Mouse (Mus musculus): ENCODE results near the gene Rpl34. TPM values are rescaled to one million over a fixed set of nuclear protein-coding genes. Genes with fewer than 3 reads are reported as not detected.

Gene Rpl34
- polyA plus RNA-seq, 1 experiment: 1,847 TPM

- H3K4me3 ChIP-seq: peak overlapping the region; percentile 76
- peaks cover 30% of the 10 kb centered on the region for H3K36me3 ChIP-seq (ENCODE audit: control insufficient read depth, insufficient read depth)
- no peak for TF ChIP-seq POLR2AphosphoS2 (IDR thresholded peaks at IDR 0.05; ENCODE audit: insufficient read length, low read depth)
- H3K79me2 ChIP-seq (ENCODE audit: control insufficient read depth, insufficient read depth): peaks cover 25% of the 10 kb centered on the region
- H3K27me3 ChIP-seq (ENCODE audit: control insufficient read depth, insufficient read depth, insufficient read length): no peaks in the 10 kb centered on the region
- peak overlapping the region; percentile 70 for H3ac ChIP-seq (ENCODE audit: control insufficient read depth, insufficient read length)
- peak overlapping the region; percentile 98 for H3K4me2 ChIP-seq (ENCODE audit: low read depth)
Measured at GRCm38 (mm10) chr3:130729472-130730188, 568 bp downstream of the Rpl34 start.

GRCm38 (mm10) chr3:130727676-130728075 is 2.5 kb downstream of the Rpl34 start:
- Histone ChIP-seq H3K79me2 (ENCODE audit: control insufficient read depth, insufficient read depth) (peaks cover 25% of the 10 kb centered on the region), H3K36me3 (ENCODE audit: control insufficient read depth, insufficient read depth) (peaks cover 30% of the 10 kb centered on the region), H3K4me3 (no peak overlapping the region), H3ac (ENCODE audit: control insufficient read depth, insufficient read length) (no peak overlapping the region), H3K4me2 (ENCODE audit: low read depth) (no peak overlapping the region), H3K27me3 (ENCODE audit: control insufficient read depth, insufficient read depth, insufficient read length) (no peaks in the 10 kb centered on the region)
- no peak for TF ChIP-seq MYOD1 (IDR thresholded peaks at IDR 0.05; ENCODE audit: control insufficient read depth in 1 of 3, insufficient read length in 2 of 3, low read depth in 2 of 3)
- no peak for TF ChIP-seq E2F4 (IDR thresholded peaks at IDR 0.05; ENCODE audit: insufficient read depth)

- no peak for TF ChIP-seq POLR2A (IDR thresholded peaks at IDR 0.05; ENCODE audit: insufficient read length, low read depth)
- TF ChIP-seq POLR2AphosphoS2 (IDR thresholded peaks at IDR 0.05; ENCODE audit: insufficient read length, low read depth): peak; percentile 20
- Histone ChIP-seq H3ac (ENCODE audit: control insufficient read depth, insufficient read length) (no peak overlapping the region), H3K27me3 (ENCODE audit: control insufficient read depth, insufficient read depth, insufficient read length) (no peaks in the 10 kb centered on the region)
Measured at GRCm38 (mm10) chr3:130727036-130727435, 3.2 kb downstream of the Rpl34 start.

GRCm38 (mm10) chr3:130725718-130726117 is 4.5 kb downstream of the Rpl34 start:
- no peak overlapping the region for H3K4me2 ChIP-seq (ENCODE audit: low read depth)
- no peaks in the 10 kb centered on the region for H3K27me3 ChIP-seq (ENCODE audit: control insufficient read depth, insufficient read depth, insufficient read length)
- TF ChIP-seq TCF12 (IDR thresholded peaks at IDR 0.05; ENCODE audit: insufficient read depth, poor library complexity, severe bottlenecking) (no peak), USF1 (IDR thresholded peaks at IDR 0.05; ENCODE audit: low read depth) (no peak), MYOD1 (IDR thresholded peaks at IDR 0.05; ENCODE audit: control insufficient read depth in 1 of 3, insufficient read length in 2 of 3, low read depth in 2 of 3) (no peak), SRF (IDR thresholded peaks at IDR 0.05; ENCODE audit: control insufficient read depth, insufficient read length, low read depth) (no peak)
- H3K36me3 ChIP-seq (ENCODE audit: control insufficient read depth, insufficient read depth): peaks cover 30% of the 10 kb centered on the region
- H3K4me3 ChIP-seq: no peak overlapping the region
- peaks cover 25% of the 10 kb centered on the region for H3K79me2 ChIP-seq (ENCODE audit: control insufficient read depth, insufficient read depth)
- H3ac ChIP-seq (ENCODE audit: control insufficient read depth, insufficient read length): no peak overlapping the region

More at GRCm38 (mm10) chr3:130727036-130727435, 3.2 kb downstream of the Rpl34 start:
- Histone ChIP-seq H3K4me3 (no peak overlapping the region), H3K4me2 (ENCODE audit: low read depth) (no peak overlapping the region), H3K36me3 (ENCODE audit: control insufficient read depth, insufficient read depth) (peaks cover 30% of the 10 kb centered on the region), H3K79me2 (ENCODE audit: control insufficient read depth, insufficient read depth) (peaks cover 25% of the 10 kb centered on the region)

- H3K4me2 ChIP-seq (ENCODE audit: low read depth): no peak overlapping the region
- peaks cover 22% of the 10 kb centered on the region for H3K36me3 ChIP-seq (ENCODE audit: control insufficient read depth, insufficient read depth)
- no peak for TF ChIP-seq SRF (IDR thresholded peaks at IDR 0.05; ENCODE audit: control insufficient read depth, insufficient read length, low read depth)
- H3K79me2 ChIP-seq (ENCODE audit: control insufficient read depth, insufficient read depth): peaks cover 3% of the 10 kb centered on the region
- H3K27me3 ChIP-seq (ENCODE audit: control insufficient read depth, insufficient read depth, insufficient read length): no peaks in the 10 kb centered on the region
- no peak overlapping the region for H3K4me3 ChIP-seq
- no peak overlapping the region for H3ac ChIP-seq (ENCODE audit: control insufficient read depth, insufficient read length)
Measured at GRCm38 (mm10) chr3:130722733-130723478, 7.3 kb downstream of the Rpl34 start.

GRCm38 (mm10) chr3:130720225-130720624 is 10.0 kb downstream of the Rpl34 start:
- Histone ChIP-seq H3K27me3 (ENCODE audit: control insufficient read depth, insufficient read depth, insufficient read length) (no peaks in the 10 kb centered on the region), H3K4me3 (no peak overlapping the region), H3K36me3 (ENCODE audit: control insufficient read depth, insufficient read depth) (no peaks in the 10 kb centered on the region), H3K79me2 (ENCODE audit: control insufficient read depth, insufficient read depth) (no peaks in the 10 kb centered on the region), H3ac (ENCODE audit: control insufficient read depth, insufficient read length) (no peak overlapping the region), H3K4me2 (ENCODE audit: low read depth) (no peak overlapping the region)
- TF ChIP-seq REST (IDR thresholded peaks at IDR 0.05; ENCODE audit: insufficient read depth, insufficient read length) (no peak), E2F4 (IDR thresholded peaks at IDR 0.05; ENCODE audit: insufficient read depth) (no peak), TCF12 (IDR thresholded peaks at IDR 0.05; ENCODE audit: insufficient read depth, poor library complexity, severe bottlenecking) (no peak), POLR2A (IDR thresholded peaks at IDR 0.05; ENCODE audit: insufficient read length, low read depth) (no peak), SRF (IDR thresholded peaks at IDR 0.05; ENCODE audit: control insufficient read depth, insufficient read length, low read depth) (no peak), TCF3 (IDR thresholded peaks at IDR 0.05; ENCODE audit: insufficient read length, low read depth) (no peak), USF1 (IDR thresholded peaks at IDR 0.05; ENCODE audit: low read depth) (no peak), POLR2AphosphoS2 (IDR thresholded peaks at IDR 0.05; ENCODE audit: insufficient read length, low read depth) (no peak), MYOG (IDR thresholded peaks at IDR 0.05; ENCODE audit: control insufficient read depth in 1 of 3, insufficient read depth in 1 of 3, insufficient read length in 2 of 3, low read depth in 2 of 3) (no peak), MYOD1 (IDR thresholded peaks at IDR 0.05; ENCODE audit: control insufficient read depth in 1 of 3, insufficient read length in 2 of 3, low read depth in 2 of 3) (no peak), CEBPB (IDR thresholded peaks at IDR 0.05; ENCODE audit: insufficient read depth, poor library complexity, severe bottlenecking) (no peak), MAX (IDR thresholded peaks at IDR 0.05; ENCODE audit: low read depth) (no peak)
